Mouse (Mus musculus) liver, embryonic 11.5 days (tissue): ENCODE data around the gene Vezt. TPM values are rescaled to one million over a fixed set of nuclear protein-coding genes. Genes with fewer than 3 reads are reported as not detected.
A peak's percentile ranks its signal among the peaks of the same experiment; 100 is the strongest.

ENCODE experiments used
- ATAC-seq: fragments of 200-750 bp; cut with Nextera tagmentation; replicated peaks from 2 replicates; pipeline ENCODE4 v1.8.0; 2017; ENCODE audit warnings: moderate number of reproducible peaks, mild to moderate bottlenecking, moderate TSS enrichment, moderate library complexity; ENCODE audit not compliant: low FRiP score
- DNase-seq: peaks from one replicate; pipeline ENCODE4 v3.0.0-alpha.2; 2017; ENCODE audit warnings: low spot score
- H3K27ac ChIP-seq: fragments of 300-500 bp; sonication (generic); 2 replicates; pipeline ENCODE4 v1.5.1; 2014; ENCODE audit warnings: mild to moderate bottlenecking, low read depth, low read length, control low read depth
- H3K27me3 ChIP-seq: fragments of 300-500 bp; sonication (generic); replicated peaks from 2 replicates; pipeline ENCODE4 v1.6.1; 2014; ENCODE audit warnings: low read length, mixed read lengths; ENCODE audit not compliant: control insufficient read depth, insufficient read depth
- H3K36me3 ChIP-seq: fragments of 300-500 bp; sonication (generic); 2 replicates; pipeline ENCODE4 v1.6.1; 2014; ENCODE audit warnings: mild to moderate bottlenecking, low read length, moderate library complexity, mixed read lengths; ENCODE audit not compliant: control insufficient read depth, insufficient read depth
- H3K4me1 ChIP-seq: fragments of 300-500 bp; sonication (generic); replicated peaks from 2 replicates; pipeline ENCODE4 v1.6.1; 2014; ENCODE audit warnings: low read length, mixed read lengths; ENCODE audit not compliant: control insufficient read depth, insufficient read depth
- H3K4me2 ChIP-seq: fragments of 300-500 bp; sonication (generic); 2 replicates; pipeline ENCODE4 v1.6.1; 2014; ENCODE audit warnings: mild to moderate bottlenecking, control low read depth, moderate library complexity
- H3K4me3 ChIP-seq: fragments of 300-500 bp; sonication (generic); 2 replicates; pipeline ENCODE4 v1.5.1; 2014; ENCODE audit warnings: low read depth, low read length, control low read depth
- H3K9ac ChIP-seq: fragments of 300-500 bp; sonication (generic); 2 replicates; pipeline ENCODE4 v1.6.1; 2014; ENCODE audit warnings: low read depth, low read length, control low read depth
- H3K9me3 ChIP-seq: fragments of 300-500 bp; sonication (generic); 2 replicates; pipeline ENCODE4 v1.6.1; 2016; ENCODE audit warnings: low read length, inconsistent platforms, mixed read lengths; ENCODE audit not compliant: control insufficient read depth
- WGBS: fragments of 180-500 bp; shearing (Covaris S2); extraction: QIAGEN DNeasy Blood & Tissue Kit; methylation state at CpG from one replicate; pipeline ENCODE4 v1.1.7; 2014; 5-methylcytosine and 5-hydroxymethylcytosine counted together
- polyA plus RNA-seq: library from polyadenylated mRNA; unstranded; fragments of >200 nt; fragmentation: Nextera tagmentation; extraction: Ambion mirVana; gene quantifications from 2 replicates; pipeline ENCODE4 v1.2.1, GENCODE M21; 2014

Gene Vezt
- polyA plus RNA-seq, 1 experiment from 2014 or later = 18.9 TPM

DNA sequence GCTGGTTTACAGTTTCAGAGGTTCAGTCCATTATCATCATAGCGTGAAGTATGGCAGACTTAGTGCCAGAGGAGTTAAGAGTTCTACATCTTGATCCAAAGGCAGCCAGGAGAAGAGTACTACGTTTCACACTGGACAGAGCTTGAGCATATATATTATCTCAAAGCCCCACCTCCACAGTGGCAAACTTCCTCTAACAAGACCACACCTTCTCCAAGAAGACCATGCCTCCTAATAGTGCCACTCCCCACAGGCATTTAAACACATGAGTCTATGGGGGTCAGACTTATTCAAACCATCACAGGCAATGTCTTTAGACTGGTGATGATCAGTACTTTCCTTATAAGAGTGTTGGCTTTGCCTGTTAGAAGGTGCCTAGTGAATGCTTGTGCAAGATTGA lies 117.5 kb downstream of the Vezt start:
- no peak overlapping the region for H3K9ac ChIP-seq
- peaks cover 3% of the 10 kb centered on the region for H3K4me1 ChIP-seq
- no peaks in the 10 kb centered on the region for H3K27me3 ChIP-seq
- H3K36me3 ChIP-seq = no peaks in the 10 kb centered on the region
- no peak overlapping the region for H3K4me2 ChIP-seq
- WGBS = 60% methylated on average over 2 of the region's 2 CpGs
- no peak overlapping the region for H3K27ac ChIP-seq
- ATAC-seq (peak; percentile 80), DNase-seq (no peak)
- no peaks in the 10 kb centered on the region for H3K9me3 ChIP-seq
- no peak overlapping the region for H3K4me3 ChIP-seq

DNA sequence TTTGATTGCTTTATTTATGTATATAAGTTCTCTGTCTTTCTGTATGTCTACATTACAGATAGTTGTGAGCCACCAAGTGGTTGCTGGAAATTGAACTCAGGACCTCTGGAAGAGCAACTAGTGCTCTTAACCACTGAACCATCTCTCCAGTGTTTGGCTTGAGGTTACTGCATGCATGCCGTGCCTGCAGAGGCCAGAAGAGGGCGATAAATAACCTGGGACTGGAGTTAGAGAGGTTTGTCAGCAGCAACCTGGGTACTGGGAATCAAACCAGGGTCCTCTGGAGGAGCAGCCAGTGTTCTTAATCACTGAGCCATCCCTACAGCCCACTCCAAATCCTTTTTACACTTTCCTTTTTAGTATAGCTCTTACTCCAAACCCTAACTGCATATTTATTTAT lies 118.8 kb downstream of the Vezt start:
- no peak overlapping the region for H3K27ac ChIP-seq
- H3K4me2 ChIP-seq = no peak overlapping the region
- no peaks in the 10 kb centered on the region for H3K9me3 ChIP-seq
- DNase-seq = no peak
- H3K9ac ChIP-seq = no peak overlapping the region
- peaks cover 11% of the 10 kb centered on the region for H3K4me1 ChIP-seq
- H3K4me3 ChIP-seq = no peak overlapping the region
- WGBS = 69% methylated on average over 2 of the region's 2 CpGs
- no peak for ATAC-seq
- no peaks in the 10 kb centered on the region for H3K36me3 ChIP-seq
- no peaks in the 10 kb centered on the region for H3K27me3 ChIP-seq

DNA sequence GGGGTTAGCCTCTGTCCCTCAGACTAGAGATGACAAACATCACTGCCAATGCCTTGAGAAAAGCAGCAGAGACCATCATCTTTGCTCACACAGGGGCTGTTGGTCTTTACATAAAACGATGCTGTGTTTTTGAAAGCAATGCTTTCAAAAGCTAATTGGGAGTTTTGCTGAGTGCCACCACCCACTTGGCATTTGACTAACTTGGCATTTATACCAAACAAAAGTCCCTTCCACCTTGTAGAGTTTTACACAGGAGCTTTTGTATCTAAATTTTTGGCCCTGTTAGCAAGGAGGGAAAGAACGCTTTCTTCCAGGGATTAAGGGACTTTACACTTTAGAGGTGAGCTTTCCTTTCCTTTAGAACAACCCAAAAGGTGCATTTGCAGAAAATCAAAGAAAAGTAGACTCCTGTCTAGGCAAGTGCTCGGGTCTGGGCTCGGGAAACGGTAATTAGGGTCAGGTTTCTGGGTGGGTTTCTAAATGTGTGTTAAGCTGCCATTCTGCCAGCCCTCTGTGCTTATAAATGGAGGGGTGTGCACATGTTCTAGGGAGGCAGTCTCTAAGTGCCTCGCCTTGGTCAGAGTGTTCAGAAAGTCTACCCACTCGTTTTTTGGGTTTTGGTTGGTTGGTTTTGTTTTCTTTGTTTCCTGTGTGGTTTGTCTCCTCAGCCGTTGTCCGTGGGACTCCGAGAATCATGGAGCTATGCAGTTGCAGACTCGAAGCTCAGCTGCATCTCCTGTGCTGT lies 119.9 kb downstream of the Vezt start:
- Histone ChIP-seq H3K36me3 (no peaks in the 10 kb centered on the region), H3K4me2 (no peak overlapping the region), H3K27ac (no peak overlapping the region), H3K27me3 (no peaks in the 10 kb centered on the region), H3K9ac (no peak overlapping the region), H3K4me1 (peaks cover 11% of the 10 kb centered on the region), H3K4me3 (no peak overlapping the region), H3K9me3 (no peaks in the 10 kb centered on the region)
- DNase-seq = no peak
- WGBS = 49% methylated on average over 11 of the region's 11 CpGs
- ATAC-seq = no peak

DNA sequence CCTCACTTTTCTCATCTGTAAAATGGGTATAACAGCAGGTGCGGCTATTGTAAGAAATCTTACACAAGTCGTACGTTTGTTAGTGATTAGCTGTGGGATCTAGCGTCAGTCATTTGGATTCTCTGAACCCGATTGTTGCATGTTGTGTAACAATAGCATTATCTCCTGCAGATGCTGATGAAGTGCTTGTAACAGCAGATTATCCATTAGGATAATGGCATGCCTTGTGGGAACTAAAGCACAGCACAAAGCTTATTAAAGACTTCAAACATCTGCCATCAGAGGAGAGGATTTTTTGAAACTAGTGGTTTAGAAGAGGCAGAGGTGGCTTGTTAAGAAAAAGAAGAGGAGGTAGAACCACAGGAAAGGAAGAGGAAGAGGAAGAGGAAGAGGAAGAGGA lies 122.1 kb downstream of the Vezt start:
- WGBS = 86% methylated on average over 5 of the region's 5 CpGs
- Histone ChIP-seq H3K36me3 (no peaks in the 10 kb centered on the region), H3K4me3 (no peak overlapping the region), H3K9me3 (no peaks in the 10 kb centered on the region), H3K27me3 (no peaks in the 10 kb centered on the region), H3K4me2 (no peak overlapping the region), H3K9ac (no peak overlapping the region), H3K4me1 (peaks cover 11% of the 10 kb centered on the region), H3K27ac (no peak overlapping the region)
- DNase-seq = no peak
- no peak for ATAC-seq

DNA sequence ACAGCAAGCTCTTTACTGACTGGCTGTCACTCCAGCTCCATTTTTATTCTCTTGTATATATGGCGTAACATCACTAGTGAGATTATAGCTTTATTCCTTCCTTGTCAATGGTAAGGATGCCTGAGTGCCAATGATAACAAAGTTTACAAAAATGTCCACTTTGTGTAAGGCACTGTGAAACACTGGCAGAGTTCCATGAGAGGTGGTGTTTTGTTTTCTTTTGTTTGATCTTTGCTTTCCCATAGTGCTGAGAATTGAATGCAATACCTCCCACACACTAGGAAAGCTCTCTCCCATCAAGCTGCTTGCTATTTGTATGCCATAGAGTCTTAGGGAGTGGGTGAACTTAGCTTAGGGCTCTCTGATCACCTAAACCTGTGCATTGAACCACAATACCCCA lies 122.7 kb downstream of the Vezt start:
- peak overlapping the region; percentile 78 for H3K27ac ChIP-seq
- no peaks in the 10 kb centered on the region for H3K36me3 ChIP-seq
- H3K27me3 ChIP-seq = no peaks in the 10 kb centered on the region
- WGBS = 96% methylated on average over 1 of the region's 1 CpGs
- DNase-seq = no peak
- no peak overlapping the region for H3K4me3 ChIP-seq
- ATAC-seq = no peak
- H3K4me1 ChIP-seq = peaks cover 10% of the 10 kb centered on the region
- no peak overlapping the region for H3K9ac ChIP-seq
- H3K4me2 ChIP-seq = peak overlapping the region; percentile 40; the same call in 1 of the 2 replicates
- no peaks in the 10 kb centered on the region for H3K9me3 ChIP-seq

DNA sequence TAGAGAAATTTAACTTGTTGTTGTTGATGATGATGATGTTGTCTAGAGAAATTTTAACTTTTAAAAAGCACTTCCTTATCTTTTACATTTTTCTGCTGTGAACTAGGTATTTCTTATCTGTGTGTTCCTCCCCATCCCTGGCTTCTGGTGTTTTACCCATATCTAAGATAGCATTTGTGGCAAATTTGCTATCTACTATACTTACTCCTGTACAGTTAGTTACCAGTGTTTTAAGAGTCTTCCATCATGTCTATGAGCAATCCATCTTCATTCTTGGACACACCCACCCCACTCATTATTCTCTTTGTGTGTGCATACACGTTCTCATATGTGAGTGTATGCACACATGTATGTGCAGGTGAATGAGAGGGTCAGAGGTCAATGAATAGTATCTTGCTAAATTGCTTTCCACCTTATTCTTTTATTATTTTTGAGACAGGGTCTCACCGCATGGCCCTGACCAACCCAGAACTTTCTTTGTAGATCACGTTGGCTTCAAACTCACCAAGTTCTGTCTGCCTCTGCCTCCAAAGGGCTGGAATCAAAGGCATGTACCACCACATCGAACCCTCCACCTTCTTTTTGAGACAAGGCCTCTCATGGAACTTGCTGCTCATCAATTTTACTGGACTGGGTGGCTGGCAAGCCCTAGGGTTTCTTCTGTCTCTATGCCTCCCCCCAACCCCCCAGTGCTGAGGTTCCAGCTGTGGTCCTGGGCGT lies 123.3 kb downstream of the Vezt start:
- peak overlapping the region; percentile 78 for H3K27ac ChIP-seq
- no peaks in the 10 kb centered on the region for H3K27me3 ChIP-seq
- H3K4me2 ChIP-seq = peak overlapping the region; percentile 40
- 80% methylated on average over 5 of the region's 5 CpGs for WGBS
- H3K4me1 ChIP-seq = peaks cover 9% of the 10 kb centered on the region
- DNase-seq = no peak
- no peaks in the 10 kb centered on the region for H3K36me3 ChIP-seq
- no peak overlapping the region for H3K9ac ChIP-seq
- no peaks in the 10 kb centered on the region for H3K9me3 ChIP-seq
- no peak overlapping the region for H3K4me3 ChIP-seq
- peak; percentile 89 for ATAC-seq

DNA sequence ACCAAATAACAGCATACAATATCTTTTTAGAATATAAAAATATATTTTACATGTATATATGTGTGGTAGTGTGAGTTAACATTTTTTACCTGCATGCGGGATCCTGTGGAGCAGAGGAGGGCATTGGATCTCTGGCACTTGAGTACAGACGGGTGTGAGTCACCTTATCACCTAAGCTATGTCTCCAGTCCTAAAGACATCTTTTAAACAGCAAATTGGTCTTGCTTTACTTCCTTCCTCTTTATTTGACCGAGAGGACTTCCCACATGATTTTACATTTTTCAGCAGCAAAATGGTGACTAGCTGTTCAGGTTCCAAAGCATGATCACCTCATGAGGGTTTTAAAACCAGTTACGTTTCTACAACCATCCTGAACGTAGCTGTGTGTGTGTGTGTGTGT lies 124.3 kb downstream of the Vezt start:
- no peak overlapping the region for H3K4me3 ChIP-seq
- H3K9me3 ChIP-seq = no peaks in the 10 kb centered on the region
- ATAC-seq (no peak), DNase-seq (no peak)
- H3K27me3 ChIP-seq = no peaks in the 10 kb centered on the region
- H3K27ac ChIP-seq = peak overlapping the region; percentile 45; the same call in 1 of the 2 replicates
- no peaks in the 10 kb centered on the region for H3K36me3 ChIP-seq
- no peak overlapping the region for H3K4me2 ChIP-seq
- 48% methylated on average over 5 of the region's 5 CpGs for WGBS
- no peak overlapping the region for H3K9ac ChIP-seq
- H3K4me1 ChIP-seq = peaks cover 9% of the 10 kb centered on the region

DNA sequence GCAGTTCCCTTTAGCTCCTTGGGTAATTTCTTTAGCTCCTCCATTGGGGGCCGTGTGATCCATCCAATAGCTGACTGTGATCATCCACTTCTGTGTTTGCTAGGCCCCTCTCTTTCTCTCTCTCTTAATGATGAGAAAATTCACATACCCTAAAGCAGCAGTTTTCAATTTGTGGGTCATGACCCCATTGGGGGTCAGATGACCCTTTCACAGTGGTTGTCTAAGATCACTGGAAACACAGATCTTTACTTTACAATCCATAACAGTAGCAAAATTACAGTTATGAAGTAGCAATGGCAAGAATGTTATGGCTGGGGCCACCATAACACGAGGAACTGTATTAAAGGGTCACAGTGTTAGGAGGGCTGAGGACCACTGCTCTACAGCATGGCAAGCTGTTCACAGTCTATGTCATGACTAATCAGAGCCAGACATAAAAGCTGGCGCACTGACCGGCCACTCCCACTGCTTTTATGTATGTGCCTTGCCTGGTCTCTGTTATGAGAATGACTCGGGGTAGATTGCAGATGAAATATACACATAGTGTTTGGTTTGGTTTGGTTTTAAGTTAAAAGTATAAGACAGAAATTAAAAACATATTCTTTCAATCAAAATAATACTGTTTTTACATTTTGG lies 125.7 kb downstream of the Vezt start:
- 73% methylated on average over 5 of the region's 5 CpGs for WGBS
- no peaks in the 10 kb centered on the region for H3K27me3 ChIP-seq
- H3K4me3 ChIP-seq = no peak overlapping the region
- H3K4me1 ChIP-seq = peaks cover 9% of the 10 kb centered on the region
- no peak overlapping the region for H3K9ac ChIP-seq
- ATAC-seq (peak; percentile 50), DNase-seq (no peak)
- H3K27ac ChIP-seq = no peak overlapping the region
- no peak overlapping the region for H3K4me2 ChIP-seq
- no peaks in the 10 kb centered on the region for H3K36me3 ChIP-seq
- no peaks in the 10 kb centered on the region for H3K9me3 ChIP-seq
